Mouse (Mus musculus) layer of hippocampus, postnatal 14 days (tissue): ENCODE results near the gene AY358078. TPM values are rescaled to one million over a fixed set of nuclear protein-coding genes. Genes with fewer than 3 reads are reported as not detected.
"Not testable (repeated sequence)": the region's sequence is repeated elsewhere in the genome, so short reads cannot be mapped to it uniquely, and the experiment has no call there.

Source experiments
- DNase-seq, 2 experiments: peaks; one replicate each; pipeline ENCODE4 v3.0.0; 2021 to 2022; ENCODE audit warnings: low spot score in 2 of 2, mixed read lengths in 1 of 2
- long read RNA-seq, 2 experiments: library from polyadenylated mRNA; stranded (forward); transcript quantifications; one replicate each; pipeline ENCODE4 v2.0.0; 2021
- total RNA-seq, 2 experiments: library from RNA; stranded (reverse); gene quantifications; 2 replicates each; pipeline ENCODE4 v1.2.3; 2021

Gene AY358078
- total RNA-seq, result not detected
- long read RNA-seq, experiment 1, result 0 reads
- long read RNA-seq, experiment 2, result 0 reads

DNA sequence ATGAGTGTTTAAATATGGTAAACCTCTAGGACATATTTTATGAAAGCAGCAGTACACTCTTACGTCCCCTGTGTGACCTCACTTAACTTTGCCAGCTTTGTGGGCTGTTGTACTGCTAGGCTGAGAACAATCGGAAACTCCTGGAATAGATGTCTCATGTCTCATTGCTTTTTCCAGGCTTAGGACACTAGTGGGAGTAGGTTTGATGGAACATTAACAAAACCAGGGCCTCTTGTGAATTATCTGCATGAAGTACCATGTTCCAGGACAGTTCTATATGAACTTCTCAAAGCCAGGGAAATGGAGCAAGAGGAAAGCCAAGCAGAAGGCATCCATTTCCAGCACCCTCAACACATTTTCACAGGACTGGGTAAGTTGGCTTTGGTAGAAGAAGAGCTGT lies at the start of gene AY358078:
TSS of gene AY358078 (plus strand) at position 301 of the 400 bp plus-strand sequence.
- DNase-seq, result no peak

DNA sequence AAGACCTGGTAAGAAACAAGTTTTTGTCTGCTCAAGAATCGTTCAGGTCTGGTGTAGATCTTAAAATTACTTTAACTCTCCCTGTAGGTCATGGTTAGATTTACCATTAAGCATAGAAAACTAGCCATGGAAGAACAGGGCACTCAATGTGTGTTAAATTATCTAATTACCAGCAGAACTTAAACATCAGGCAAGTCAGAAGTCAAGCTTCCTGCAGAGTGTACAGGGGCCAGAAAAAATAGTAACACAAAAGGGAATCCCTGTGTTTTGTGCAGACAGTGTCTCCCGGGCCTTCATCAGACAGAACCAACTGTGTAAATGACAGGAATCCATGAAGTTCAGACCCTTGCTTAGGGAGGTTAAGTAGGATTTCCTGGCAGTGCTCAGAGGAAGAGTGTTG lies 43.9 kb upstream of the AY358078 start:
- DNase-seq, result no peak

DNA sequence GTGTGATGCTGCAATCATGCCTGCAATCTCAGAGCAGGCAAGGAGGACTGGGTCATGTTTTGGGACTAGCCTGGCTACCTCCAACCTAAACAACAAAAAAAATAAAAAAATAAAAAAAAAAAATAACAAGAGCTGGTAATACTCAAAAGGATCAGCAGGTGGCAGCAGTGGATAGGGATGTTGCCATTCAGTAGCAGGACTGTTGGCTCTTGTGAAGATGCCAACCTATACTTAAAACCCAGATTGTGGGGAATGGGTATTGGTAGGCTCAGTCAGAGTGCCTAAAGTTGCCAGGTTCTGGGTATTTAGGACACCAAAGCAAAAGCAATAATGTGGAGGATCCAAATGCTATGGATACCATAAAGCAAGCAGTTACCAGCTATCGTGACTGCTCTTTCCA lies 28.5 kb upstream of the AY358078 start:
- DNase-seq, result peak in 1 of 2 experiments; percentile 27

DNA sequence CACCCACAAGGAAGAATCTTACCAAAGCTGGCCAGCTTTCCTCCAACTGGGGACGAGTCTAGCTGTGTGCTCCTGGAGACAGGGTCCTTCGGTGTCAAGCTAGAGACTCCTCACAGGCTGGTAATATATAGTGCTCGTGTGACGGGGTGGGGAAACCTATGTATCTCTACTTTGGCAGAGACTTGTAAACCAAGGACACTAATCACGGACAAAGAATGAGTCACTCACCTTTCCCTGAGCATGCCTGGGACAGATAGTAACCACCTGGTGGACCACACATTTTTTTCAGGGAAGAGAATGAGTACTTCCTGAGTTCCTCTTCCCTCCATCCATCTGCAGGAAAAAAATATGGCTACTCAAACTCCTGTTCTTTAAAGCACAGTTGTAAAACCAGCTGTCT lies 26.4 kb upstream of the AY358078 start, which contains the start of gene Ang4:
TSS of gene Ang4 (minus strand) at position 101 of the 400 bp plus-strand sequence.
- no peak for DNase-seq

DNA sequence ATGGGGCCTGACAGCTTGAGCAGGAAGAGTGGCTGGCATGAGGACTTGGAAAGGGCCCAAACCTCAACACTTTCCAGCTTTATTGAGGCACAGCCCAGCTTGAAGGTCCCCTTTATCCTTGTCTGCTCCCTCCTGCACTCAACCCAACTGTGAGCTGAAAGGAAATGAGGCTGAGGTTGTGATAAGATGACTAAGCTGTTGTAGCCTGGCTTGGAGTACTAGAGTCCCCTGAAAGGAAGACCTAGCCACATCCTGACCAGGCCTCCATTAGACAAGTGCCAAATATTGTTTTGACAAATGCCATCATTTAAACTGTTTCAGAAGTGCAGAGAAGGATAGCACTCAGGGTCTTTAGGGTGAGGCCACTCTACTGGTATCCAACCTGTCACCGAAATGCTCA lies 22.1 kb upstream of the AY358078 start:
- DNase-seq, result no peak

DNA sequence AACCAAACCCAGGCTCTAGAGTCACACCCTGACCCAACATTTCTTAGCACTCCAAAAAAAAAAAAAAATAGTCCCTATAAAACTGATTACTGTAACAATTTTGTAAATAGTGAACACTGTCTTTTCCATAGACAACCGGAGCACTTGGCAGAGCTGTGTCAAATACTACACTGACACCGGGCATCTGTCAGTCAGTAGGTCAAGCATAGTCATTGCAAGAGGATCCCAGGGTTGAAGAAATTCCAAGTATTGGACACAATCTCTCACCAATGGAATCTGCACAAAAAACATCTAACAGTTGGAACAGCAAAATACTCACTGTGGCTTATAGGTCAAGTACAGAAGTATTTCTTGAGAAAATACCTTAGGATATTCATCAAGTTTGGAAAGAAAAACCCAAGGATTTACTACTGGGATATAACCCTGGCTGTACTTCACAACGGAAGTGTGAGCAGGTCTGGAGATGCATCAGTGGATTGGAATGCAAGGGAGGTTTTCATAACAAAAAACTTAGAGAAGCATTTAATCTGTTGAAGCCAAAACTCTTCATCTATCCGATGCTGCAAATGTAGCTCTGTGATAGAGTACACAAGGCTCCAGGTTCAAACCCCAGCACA lies 20.9 kb upstream of the AY358078 start:
- no peak for DNase-seq

DNA sequence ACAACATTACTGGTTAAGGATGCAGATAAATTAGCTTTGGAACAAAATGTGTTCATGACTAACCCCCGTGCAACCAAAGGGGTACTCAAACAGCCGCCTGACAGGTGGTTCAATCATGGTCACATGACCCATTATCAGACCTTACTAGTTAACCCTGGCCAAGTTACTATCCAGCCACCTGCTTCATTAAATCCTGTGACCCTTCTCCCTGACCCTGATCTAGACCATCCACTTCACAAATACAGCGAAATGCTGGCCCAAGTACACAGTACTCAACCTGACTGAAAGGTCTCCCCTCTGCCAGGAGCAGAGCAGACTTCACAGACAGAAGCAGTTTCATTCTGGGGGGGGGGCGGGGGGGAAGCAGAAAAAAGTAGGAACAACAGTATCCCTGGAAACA lies 13.5 kb upstream of the AY358078 start:
- DNase-seq, result no peak

DNA sequence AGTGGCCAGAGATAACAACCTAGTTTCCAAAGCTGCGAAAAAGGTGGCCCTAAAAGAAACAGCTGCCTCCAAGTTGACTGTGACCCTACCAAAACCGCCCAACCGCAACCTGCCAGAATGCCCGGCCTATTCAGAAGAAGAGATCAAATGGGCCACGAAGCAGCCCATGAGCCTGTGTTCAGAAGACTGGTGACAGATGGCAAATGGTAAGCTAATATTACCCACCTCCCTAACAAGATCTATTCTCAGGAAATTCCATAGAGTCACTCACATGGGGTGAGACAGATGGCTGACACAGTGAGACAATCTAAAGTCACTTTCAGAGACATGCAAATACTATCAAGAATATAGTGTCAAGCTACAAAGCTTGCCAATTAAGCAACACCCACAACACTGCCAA lies 12.8 kb upstream of the AY358078 start:
- DNase-seq, result peak in 1 of 2 experiments; percentile 0

DNA sequence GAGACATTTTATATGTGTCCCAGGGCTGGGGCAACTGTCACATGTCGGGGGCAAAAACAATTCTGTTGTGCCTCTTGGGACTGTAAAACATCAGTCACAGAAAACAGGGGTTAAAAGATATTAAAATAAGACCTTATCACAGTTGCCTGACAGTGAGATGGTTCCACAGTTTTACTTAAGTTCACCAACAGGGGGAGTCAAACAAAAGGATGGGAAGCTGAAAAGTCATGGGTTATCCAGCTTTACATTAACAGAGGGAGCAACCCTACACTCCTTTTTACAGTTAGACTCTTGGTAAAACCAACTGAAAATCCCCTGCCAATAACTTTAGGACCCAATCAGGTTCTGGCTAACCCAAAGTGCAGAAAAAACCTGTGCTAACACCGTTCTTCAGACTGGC lies 10.7 kb upstream of the AY358078 start:
- no peak for DNase-seq

DNA sequence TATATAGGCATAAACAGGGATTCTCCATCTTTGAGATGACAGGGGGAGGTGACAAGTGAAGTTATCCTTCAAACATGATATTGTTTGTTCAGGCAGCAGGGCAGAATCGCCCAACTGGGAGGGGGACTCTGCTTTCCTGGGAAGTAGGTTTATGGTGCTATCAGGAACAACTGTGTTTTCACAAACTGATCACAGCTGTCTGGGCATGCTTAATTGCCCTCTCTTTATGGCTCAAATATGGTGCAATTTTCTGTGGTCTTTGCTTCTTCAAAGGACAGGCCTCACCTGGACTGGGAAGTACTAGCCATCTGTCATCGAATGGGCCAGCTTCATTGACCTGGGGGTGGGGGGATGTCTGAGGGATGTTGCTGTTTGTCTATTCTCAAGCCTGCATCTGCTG lies 5.7 kb upstream of the AY358078 start:
- no peak for DNase-seq

DNA sequence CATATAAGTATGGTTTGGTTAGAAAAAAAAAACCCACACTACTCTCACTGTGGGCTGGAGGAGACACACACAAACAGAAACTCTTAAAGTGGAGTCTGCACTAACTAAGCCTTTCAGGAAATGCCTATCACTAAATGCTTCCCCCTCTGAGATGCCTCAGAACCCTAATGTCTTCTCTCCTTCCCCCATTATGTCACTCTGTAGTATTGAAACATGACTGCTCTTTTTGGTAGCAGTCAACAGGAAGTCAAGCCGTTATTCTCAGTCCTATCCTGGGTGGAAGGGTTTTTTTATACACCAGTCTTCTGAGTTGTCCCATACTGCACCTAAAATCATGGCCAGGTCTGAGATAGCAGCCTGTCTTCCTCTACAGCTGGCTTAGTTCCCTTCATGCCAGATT lies 26.8 kb downstream of the AY358078 start:
- DNase-seq, result no peak

DNA sequence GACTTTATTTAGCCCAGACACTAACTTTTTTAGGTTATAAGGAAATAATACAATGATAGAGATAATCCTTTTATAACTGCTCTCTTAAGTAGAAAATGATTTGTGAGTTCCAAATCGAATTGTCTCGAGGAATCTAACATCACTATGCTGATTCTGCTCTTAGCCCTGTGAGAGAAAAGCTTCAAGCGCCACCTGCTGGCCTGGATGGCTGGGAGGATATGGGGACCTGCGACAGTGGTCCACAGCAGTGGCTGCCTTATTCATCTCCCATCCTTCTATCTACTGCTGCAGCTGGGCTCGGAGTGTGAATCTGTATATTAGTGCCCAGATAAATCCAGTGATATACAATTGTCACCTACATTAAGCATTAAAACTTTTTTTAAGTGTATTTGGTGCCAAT lies 28.0 kb downstream of the AY358078 start:
- peak in 1 of 2 experiments; percentile 10 for DNase-seq

DNA sequence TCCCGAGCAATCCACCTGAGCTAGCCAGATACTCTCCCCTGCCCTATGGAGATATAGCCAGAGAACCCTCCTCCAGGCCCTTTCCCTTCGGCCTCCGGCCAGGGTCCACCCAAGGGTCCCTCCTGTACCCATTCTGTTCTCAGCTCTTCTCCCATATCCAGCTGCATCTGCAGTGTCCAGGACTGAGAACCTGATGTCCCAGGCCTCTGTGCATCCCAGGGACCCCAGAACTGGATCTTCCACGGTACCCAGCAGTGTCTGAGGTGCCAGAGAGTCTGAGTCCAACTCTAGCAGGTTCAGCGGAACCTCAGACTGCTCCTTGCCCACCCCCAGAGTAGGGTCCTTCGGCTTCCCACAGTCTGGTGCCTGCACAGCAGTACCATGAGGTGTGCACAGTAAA lies 29.3 kb downstream of the AY358078 start:
- DNase-seq, result no peak

DNA sequence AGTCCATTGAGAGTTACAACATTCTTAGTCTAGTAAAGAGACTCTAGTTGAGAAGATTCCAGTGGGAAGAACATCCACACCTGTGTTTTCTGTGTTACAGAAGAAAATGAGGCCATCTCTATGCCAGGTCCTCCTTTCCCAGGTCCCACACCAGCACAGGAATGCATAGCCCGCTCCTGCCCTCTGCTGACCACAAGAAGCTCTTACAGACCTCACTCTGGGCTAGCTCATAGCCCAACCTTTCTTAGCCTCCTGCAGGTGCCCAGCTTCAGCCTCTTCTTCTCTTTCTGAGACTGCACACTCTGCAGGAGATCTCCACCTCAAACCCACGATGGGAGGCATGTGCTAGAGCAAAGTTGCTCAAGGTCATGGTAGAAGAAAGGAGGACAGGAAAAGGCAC lies 38.6 kb downstream of the AY358078 start:
- not testable (repeated sequence) for DNase-seq

DNA sequence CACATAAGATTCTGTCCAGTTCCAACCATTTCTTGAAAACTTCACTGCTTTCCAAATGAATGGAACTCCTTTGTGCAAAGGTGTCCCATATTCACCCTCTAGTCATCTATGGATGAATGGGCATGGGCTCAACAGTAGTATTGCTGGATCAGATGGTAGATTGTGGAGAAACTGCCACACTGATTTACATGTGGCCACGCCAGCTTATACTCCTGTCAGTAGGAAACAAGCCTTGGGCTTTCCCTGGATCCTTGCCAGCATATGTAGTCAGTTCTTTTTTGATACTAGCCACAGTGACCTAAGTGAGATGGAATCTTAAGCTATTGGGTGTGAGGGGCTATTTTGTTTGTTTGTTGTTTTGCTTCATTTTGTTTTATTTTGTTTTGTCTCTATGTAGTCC lies 42.4 kb downstream of the AY358078 start:
- DNase-seq, result no peak

DNA sequence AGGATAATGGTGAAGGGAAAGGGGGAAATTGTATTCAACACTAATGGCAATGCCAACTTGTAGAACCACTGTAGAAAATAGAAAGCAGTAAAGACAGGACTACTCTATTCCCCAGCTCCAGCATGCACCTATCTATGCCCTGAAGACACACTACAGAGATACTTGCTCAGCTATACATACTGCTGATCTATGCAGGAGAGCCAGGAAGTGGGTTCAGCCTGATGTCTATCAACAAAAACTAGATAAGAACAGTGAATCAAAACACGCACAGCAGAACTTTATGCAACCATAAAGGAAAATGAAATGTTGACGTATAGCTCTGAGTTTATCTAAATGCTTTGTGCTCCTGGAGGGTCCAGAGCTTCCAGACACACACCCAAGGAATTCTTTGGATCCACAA lies 42.9 kb downstream of the AY358078 start:
- DNase-seq, result no peak

DNA sequence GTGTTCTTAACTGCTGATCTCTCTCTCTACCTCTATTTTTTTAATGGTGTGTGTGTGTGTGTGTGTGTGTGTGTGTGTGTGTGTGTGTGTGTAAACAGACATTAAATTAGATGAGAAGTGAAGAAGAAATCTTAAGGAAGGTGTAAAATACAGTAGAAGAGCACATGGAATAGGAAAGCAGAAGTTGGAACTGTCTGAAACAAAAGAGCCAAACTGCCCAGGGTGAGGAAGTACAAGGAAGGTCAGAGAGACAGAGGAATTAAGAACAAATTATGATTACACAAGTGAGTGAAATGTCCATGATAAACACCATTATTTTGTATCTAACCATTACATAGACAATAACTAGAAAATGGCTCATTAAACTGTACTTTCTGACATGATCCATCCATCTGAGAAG lies 44.0 kb downstream of the AY358078 start:
- DNase-seq, result no peak

DNA sequence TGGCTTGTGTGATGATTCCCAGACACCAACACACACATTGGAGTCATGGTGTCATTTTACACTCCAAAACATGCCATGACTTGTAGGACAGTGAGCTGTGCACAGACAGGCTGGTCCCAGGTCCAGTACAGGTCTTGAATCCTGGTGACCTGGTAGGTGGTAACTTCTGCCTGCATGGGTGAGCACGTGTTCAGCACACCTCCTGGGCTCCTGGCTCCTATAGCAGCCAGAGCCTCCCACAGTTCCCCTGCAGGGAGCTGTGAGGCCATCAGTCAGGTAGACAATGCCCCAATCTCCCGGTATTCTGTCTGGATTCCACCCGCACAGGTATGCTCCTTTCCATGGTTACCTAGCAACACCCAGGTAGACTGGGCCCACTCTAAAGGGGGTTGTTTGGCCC lies 46.7 kb downstream of the AY358078 start:
- no peak for DNase-seq

DNA sequence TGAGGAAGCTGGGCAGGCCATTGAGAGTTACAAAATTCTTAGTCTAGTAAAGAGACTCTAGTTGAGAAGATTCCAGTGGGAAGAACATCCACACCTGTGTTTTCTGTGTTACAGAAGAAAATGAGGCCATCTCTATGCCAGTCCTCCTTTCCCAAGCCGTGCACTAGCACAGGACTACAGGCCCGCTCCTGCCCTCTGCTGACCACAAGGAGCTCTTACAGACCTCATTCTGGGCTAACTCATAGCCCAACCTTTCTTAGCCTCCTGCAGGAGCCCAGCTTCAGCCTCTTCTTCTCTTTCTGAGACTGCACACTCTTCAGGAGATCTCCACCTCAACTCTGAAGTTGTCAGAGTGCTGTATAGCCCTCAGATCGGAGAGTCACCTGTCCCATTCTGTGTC lies 51.2 kb downstream of the AY358078 start:
- not testable (repeated sequence) for DNase-seq

DNA sequence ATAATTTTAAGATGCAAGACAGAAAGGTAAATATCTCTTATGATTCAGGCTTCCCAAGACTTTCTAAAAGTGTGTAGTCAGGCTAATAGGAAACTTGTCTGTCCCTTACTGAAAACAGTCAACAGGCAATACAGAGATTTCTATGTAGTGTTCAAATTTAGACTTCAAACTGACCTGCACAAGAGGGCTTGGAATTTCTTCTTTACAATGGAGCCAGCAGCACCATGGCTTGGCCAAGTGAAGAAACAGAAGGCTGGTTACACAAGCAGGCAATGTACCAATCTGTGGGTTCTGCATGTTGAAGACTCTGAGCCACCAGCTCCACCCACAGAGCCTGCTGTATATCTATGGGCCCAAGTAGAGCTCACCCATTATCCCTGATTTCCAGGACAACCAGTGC lies 53.6 kb downstream of the AY358078 start, which contains the start of gene Ear6:
TSS of gene Ear6 (plus strand) at position 301 of the 400 bp plus-strand sequence.
- no peak for DNase-seq

DNA sequence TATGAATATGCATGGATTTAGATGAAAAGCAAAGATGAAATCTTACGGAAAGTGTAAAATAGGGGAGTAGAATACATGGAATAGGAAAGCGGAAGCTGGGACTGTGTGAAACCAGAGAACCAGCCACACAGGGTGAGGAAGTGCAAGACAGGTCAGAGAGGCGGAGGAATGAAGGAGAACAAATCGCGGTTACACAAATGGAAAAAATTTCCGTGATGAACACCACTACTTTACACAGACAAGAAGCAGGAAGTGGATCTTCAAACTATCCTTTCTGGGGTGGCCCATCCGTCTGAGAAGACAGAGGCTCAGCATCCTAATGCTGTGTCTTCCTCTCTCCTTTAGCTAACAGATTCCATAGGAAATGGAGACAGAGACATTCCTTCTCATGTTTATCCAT lies 55.4 kb downstream of the AY358078 start:
- DNase-seq, result not testable (repeated sequence)

DNA sequence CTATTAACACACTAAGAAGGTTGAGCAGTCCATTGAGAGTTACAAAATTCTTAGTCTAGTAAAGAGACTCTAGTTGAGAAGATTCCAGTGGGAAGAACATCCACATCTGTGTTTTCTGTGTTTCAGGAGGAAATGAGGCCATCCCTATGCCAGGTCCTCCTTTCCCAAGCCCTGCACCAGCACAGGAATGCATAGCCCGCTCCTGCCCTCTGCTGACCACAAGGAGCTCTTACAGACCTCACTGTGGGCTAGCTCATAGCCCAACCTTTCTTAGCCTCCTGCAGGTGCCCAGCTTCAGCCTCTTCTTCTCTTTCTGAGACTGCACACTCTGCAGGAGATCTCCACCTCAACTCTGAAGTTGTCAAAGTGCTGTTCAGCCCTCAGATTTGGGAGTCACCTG lies 63.8 kb downstream of the AY358078 start:
- not testable (repeated sequence) for DNase-seq

DNA sequence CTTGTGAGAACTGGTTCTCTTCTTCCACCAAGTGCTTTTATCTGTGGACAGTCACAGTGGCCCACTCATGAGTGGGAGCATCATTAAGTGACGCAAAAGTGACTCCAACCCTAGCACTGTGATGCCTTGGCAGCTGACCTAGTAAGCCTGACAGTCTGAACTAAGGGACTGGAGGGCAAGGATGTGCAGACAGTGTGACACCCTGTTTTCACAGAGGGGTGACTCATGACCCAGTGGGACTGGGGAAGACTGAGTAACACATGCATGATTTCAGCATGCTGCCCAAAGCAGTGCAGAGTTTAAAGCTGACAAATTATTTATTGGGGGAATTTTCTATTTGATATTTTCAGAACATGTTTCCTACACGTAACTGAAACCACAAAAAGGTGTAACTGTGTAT lies 70.9 kb downstream of the AY358078 start:
- no peak for DNase-seq
